Mouse (Mus musculus) bone marrow, adult 2 months (tissue): ENCODE results near the gene Fam178b.

Experiments
- CTCF ChIP-seq: fragments of 200-500 bp; IDR thresholded peaks from 2 replicates; pipeline ENCODE4 v1.5.1; 2011; ENCODE audit warnings: low read length, control low read depth; ENCODE audit not compliant: control insufficient read depth, insufficient read depth
- POLR2A ChIP-seq: fragments of 200-500 bp; IDR thresholded peaks from 2 replicates; pipeline ENCODE4 v1.6.1; 2011; ENCODE audit warnings: low read depth, mild to moderate bottlenecking, control low read depth, low read length, borderline replicate concordance; ENCODE audit not compliant: control insufficient read depth

GRCm38 (mm10) chr1:36545845-36546600 lies 137.0 kb downstream of the Fam178b start:
- no peak for TF ChIP-seq CTCF
- no peak for TF ChIP-seq POLR2A
